Mouse (Mus musculus): Measurements from ENCODE around the gene Myo9a. TPM values are rescaled to one million over a fixed set of nuclear protein-coding genes. Genes with fewer than 3 reads are reported as not detected.

The Myo9a gene
- polyA plus RNA-seq (2017; shearing (Covaris generic)), result 30.4 TPM

GRCm38 (mm10) chr9:59750267-59751065 lies at the start of gene Myo9a, which contains the start of gene Senp8:
Gene Myo9a, plus strand, starts transcription at chr9:59750896.
Gene Senp8, minus strand, starts transcription at chr9:59750710.

GRCm38 (mm10) chr9:59960559-59960958 lies 209.9 kb downstream of the Myo9a start, which contains the start of gene Nr2e3:
Gene Nr2e3, minus strand, starts transcription at chr9:59960659.

Other genes with a start within 250 kb of the Myo9a start
- 71.1 TPM for gene Hexa, start 211.4 kb upstream of the Myo9a start, polyA plus RNA-seq (2017; shearing (Covaris generic))
- 0.75 TPM for gene Tmem202, start 211.0 kb upstream of the Myo9a start, polyA plus RNA-seq (2017; shearing (Covaris generic))
- not detected for gene Celf6, start 173.0 kb upstream of the Myo9a start, polyA plus RNA-seq (2017; shearing (Covaris generic))
- gene Parp6, start 133.6 kb upstream of the Myo9a start, polyA plus RNA-seq (2017; shearing (Covaris generic)), result 40.7 TPM
- 1,063 TPM for gene Pkm, start 94.5 kb upstream of the Myo9a start, polyA plus RNA-seq (2017; shearing (Covaris generic))
- not detected for gene Gramd2, start 70.8 kb upstream of the Myo9a start, polyA plus RNA-seq (2017; shearing (Covaris generic))
- gene Senp8, start 186 bp upstream of the Myo9a start, polyA plus RNA-seq (2017; shearing (Covaris generic)), result 8.5 TPM
- not detected for gene Nr2e3, start 209.8 kb downstream of the Myo9a start, polyA plus RNA-seq (2017; shearing (Covaris generic))

Data from activated CD4-positive, CD25-positive, alpha-beta regulatory T cell, adult 9 weeks (primary cell).